ENCODE assay signal across 22 mouse cellular contexts in the genomic region with DNA sequence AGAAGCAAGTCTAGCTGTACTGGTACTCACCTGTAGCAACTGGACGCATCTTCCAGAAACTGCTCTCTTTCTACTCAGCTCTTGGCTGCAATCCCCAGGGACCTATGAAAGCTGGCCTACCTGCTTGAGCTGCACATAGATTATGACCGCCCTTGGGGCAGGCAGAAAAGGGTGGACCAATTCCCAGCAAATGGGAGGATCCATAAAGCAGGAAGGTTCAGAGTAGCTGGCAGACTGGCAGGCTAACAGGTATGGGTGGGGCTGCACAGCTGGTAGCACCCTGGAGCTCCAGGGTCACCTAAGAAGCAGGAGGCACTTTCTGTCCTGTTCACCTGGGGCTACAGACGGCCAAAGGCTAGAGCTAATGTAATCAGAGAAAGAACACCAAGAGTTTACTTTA. TPM values are rescaled to one million over a fixed set of nuclear protein-coding genes. Genes with fewer than 3 reads are reported as not detected.
DNase-seq lines count a peak whose midpoint lies in the region; ATAC-seq and TF ChIP-seq lines count a peak whose summit lies in the region.
"Had no signal": no experiment of that assay in that cellular context is flagged by ENCODE, and none has a peak within 500 bp of the region (broad histone marks: within the 10 kb centered on the region; RNA-seq: fewer than 3 reads in every experiment).

No protein-coding gene starts in this region.

- WGBS in kidney, adult 2 months = 67% methylated on average over 3 of the region's 3 CpGs
- 73% methylated on average over 3 of the region's 3 CpGs for WGBS in intestine, embryonic 16.5 days
- WGBS in stomach, embryonic 15.5 days = 68% methylated on average over 3 of the region's 3 CpGs

- H3K4me2 ChIP-seq in intestine, embryonic 16.5 days (ENCODE audit: low read depth, low read length) = no peak overlapping the region
- H3K4me2 ChIP-seq in stomach, embryonic 15.5 days = no peak overlapping the region
- H3K4me2 ChIP-seq: embryonic facial prominence, embryonic 15.5 days; forebrain, embryonic 12.5 days; heart, embryonic 13.5 days; hindbrain, embryonic 15.5 days had no signal

- no peaks in the 10 kb centered on the region for H3K9me3 ChIP-seq in intestine, embryonic 16.5 days (ENCODE audit: control insufficient read depth, low read length)
- H3K9me3 ChIP-seq in stomach, embryonic 15.5 days = no peaks in the 10 kb centered on the region
- H3K9me3 ChIP-seq: embryonic facial prominence, embryonic 15.5 days; forebrain, embryonic 12.5 days; heart, embryonic 13.5 days; hindbrain, embryonic 15.5 days had no signal

- DNase-seq in kidney, adult 2 months = peak; percentile 16
- DNase-seq in kidney, postnatal 10 days = no peak
- DNase-seq in adrenal gland, adult 2 months = no peak
- no peak for DNase-seq in embryo, embryonic 9.5 days (ENCODE audit: extremely low spot score)
- DNase-seq: adrenal gland, adult 8-10 months; adrenal gland, postnatal 36 days; cerebellum, adult 2 months; cerebellum, postnatal 10 days; forebrain, postnatal 0 days; gastrocnemius, postnatal 14 days; heart, postnatal 36 days had no signal

- no peaks in the 10 kb centered on the region for H3K4me1 ChIP-seq in kidney, adult 2 months (ENCODE audit: control insufficient read depth, insufficient read depth, low read length)
- H3K4me1 ChIP-seq in intestine, embryonic 16.5 days (ENCODE audit: control insufficient read depth, insufficient read depth, low read length) = no peaks in the 10 kb centered on the region
- H3K4me1 ChIP-seq in stomach, embryonic 15.5 days = no peaks in the 10 kb centered on the region
- H3K4me1 ChIP-seq: embryonic facial prominence, embryonic 15.5 days; forebrain, embryonic 12.5 days; heart, embryonic 13.5 days; hindbrain, embryonic 15.5 days had no signal

- no peak overlapping the region for H3K9ac ChIP-seq in intestine, embryonic 16.5 days (ENCODE audit: low read depth, low read length)
- H3K9ac ChIP-seq in stomach, embryonic 15.5 days = no peak overlapping the region
- H3K9ac ChIP-seq: embryonic facial prominence, embryonic 15.5 days; forebrain, embryonic 12.5 days; forebrain, postnatal 0 days; heart, embryonic 13.5 days; hindbrain, embryonic 15.5 days had no signal

- no peaks in the 10 kb centered on the region for H3K36me3 ChIP-seq in kidney, adult 2 months (ENCODE audit: control insufficient read depth, insufficient read depth, low read length)
- no peaks in the 10 kb centered on the region for H3K36me3 ChIP-seq in intestine, embryonic 16.5 days (ENCODE audit: control insufficient read depth, insufficient read depth, low read length)
- H3K36me3 ChIP-seq in stomach, embryonic 15.5 days = no peaks in the 10 kb centered on the region
- H3K36me3 ChIP-seq: embryonic facial prominence, embryonic 15.5 days; forebrain, embryonic 12.5 days; heart, embryonic 13.5 days; hindbrain, embryonic 15.5 days had no signal

- no peak overlapping the region for H3K4me3 ChIP-seq in kidney, adult 2 months (ENCODE audit: insufficient read depth, low read depth, low read length)
- H3K4me3 ChIP-seq in intestine, embryonic 16.5 days (ENCODE audit: low read length) = no peak overlapping the region
- no peak overlapping the region for H3K4me3 ChIP-seq in stomach, embryonic 15.5 days (replicated peaks)
- H3K4me3 ChIP-seq: embryonic facial prominence, embryonic 15.5 days; forebrain, embryonic 12.5 days; heart, embryonic 13.5 days; hindbrain, embryonic 15.5 days had no signal

- H3K27me3 ChIP-seq in kidney, adult 2 months (replicated peaks; ENCODE audit: control insufficient read depth, insufficient read depth, low read length) = no peaks in the 10 kb centered on the region
- H3K27me3 ChIP-seq in intestine, embryonic 16.5 days (replicated peaks; ENCODE audit: control insufficient read depth, insufficient read depth, low read length) = no peaks in the 10 kb centered on the region
- no peaks in the 10 kb centered on the region for H3K27me3 ChIP-seq in stomach, embryonic 15.5 days (replicated peaks)
- H3K27me3 ChIP-seq: CH12.LX; embryonic facial prominence, embryonic 15.5 days; forebrain, embryonic 12.5 days; heart, embryonic 13.5 days; hindbrain, embryonic 15.5 days had no signal

- no peak for TF ChIP-seq CTCF in kidney, adult 2 months (conservative IDR thresholded peaks at IDR 0.05; ENCODE audit: insufficient read depth, insufficient read length, low read depth, low read length)

- H3K27ac ChIP-seq in kidney, adult 2 months (ENCODE audit: insufficient read depth, low read depth, low read length) = no peak overlapping the region
- H3K27ac ChIP-seq in intestine, embryonic 16.5 days (ENCODE audit: low read length) = no peak overlapping the region
- no peak overlapping the region for H3K27ac ChIP-seq in stomach, embryonic 15.5 days
- H3K27ac ChIP-seq: embryonic facial prominence, embryonic 15.5 days; forebrain, embryonic 12.5 days; heart, embryonic 13.5 days; hindbrain, embryonic 15.5 days had no signal

- ATAC-seq in intestine, embryonic 16.5 days = peak; percentile 91
- peak; percentile 73 for ATAC-seq in stomach, embryonic 15.5 days (ENCODE audit: insufficient read depth, low FRiP score, low read depth)
- ATAC-seq: forebrain, postnatal 0 days had no signal

- no peak for TF ChIP-seq POLR2A in kidney, adult 2 months (IDR thresholded peaks at IDR 0.05; ENCODE audit: low read depth, low read length)

RNA-seq across cellular contexts. Expression of a gene that starts 9.8 kb away (rescaled TPM):
- polyA plus RNA-seq in kidney, adult 2 months (2012; rRNA removed) = 0.10 TPM in 1 of 2 replicates, not detected in the other
- polyA plus RNA-seq in intestine, embryonic 16.5 days (2015; fragmentation: Nextera tagmentation; extraction: Ambion mirVana) = 1.3 and 1.7 TPM in 2 replicates
- 1.2 and 2.5 TPM in 2 replicates for polyA plus RNA-seq in stomach, embryonic 15.5 days (2015; fragmentation: Nextera tagmentation; extraction: Ambion mirVana)
- total RNA-seq in adrenal gland, adult 2 months (2021) = not detected
- polyA plus RNA-seq in adrenal gland, adult 2 months (2012; rRNA removed) = not detected in 2 replicates
- total RNA-seq: adrenal gland, adult 8-10 months; adrenal gland, postnatal 36 days; CH12.LX; forebrain, postnatal 0 days; gastrocnemius, adult 18-20 months; gastrocnemius, postnatal 14 days; heart, postnatal 36 days had no signal
- polyA plus RNA-seq: cerebellum, adult 2 months; embryonic facial prominence, embryonic 11.5 days; forebrain, embryonic 12.5 days; forebrain, postnatal 0 days; heart, embryonic 13.5 days; heart, postnatal 0 days; hindbrain, embryonic 11.5 days; hindbrain, embryonic 15.5 days had no signal

RNA-seq across cellular contexts. Expression of a gene that starts 42.1 kb away (rescaled TPM):
- polyA plus RNA-seq in kidney, adult 2 months (2012; rRNA removed) = 0.45 and 1.9 TPM in 2 replicates
- polyA plus RNA-seq in intestine, embryonic 16.5 days (2015; fragmentation: Nextera tagmentation; extraction: Ambion mirVana) = 0.18 and 0.38 TPM in 2 replicates
- polyA plus RNA-seq in stomach, embryonic 15.5 days (2015; fragmentation: Nextera tagmentation; extraction: Ambion mirVana) = 0.35 and 0.39 TPM in 2 replicates
- total RNA-seq in adrenal gland, adult 2 months (2021) = 1 to 10 TPM; 2.2 to 2.7 TPM
- polyA plus RNA-seq in adrenal gland, adult 2 months (2012; rRNA removed) = 0.12 and 0.34 TPM in 2 replicates
- polyA plus RNA-seq: embryonic facial prominence, embryonic 11.5 days; hindbrain, embryonic 11.5 days had no signal
